Mouse (Mus musculus): Measurements from ENCODE around the gene Fhl1. TPM values are rescaled to one million over a fixed set of nuclear protein-coding genes. Genes with fewer than 3 reads are reported as not detected.

The Fhl1 gene
- polyA plus RNA-seq, 1 experiment: 20.6 TPM

DNA sequence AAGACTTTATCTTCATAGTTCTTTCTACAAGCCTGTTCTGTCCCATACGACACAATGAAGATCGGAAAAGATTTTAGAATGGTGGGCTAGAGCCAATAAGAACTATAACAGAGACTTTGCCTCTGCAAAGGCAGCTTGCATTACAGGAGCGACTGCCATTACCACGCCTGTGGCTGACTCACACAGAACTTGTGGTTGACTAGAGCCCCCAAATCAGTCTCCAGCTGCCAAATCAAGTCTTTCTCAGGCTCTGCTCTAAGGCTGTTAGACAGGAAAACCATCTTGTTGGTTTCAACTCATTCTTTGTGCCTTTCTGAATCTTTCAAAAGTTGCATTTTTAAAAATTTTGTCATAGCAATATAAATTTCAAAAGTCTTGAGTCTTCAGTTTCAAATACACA is 33.7 kb upstream of the Fhl1 start:
- no peak for DNase-seq
- WGBS: 34% methylated on average over 4 of the region's 4 CpGs
- H3K27ac ChIP-seq (ENCODE audit: control insufficient read depth, insufficient read depth, low read length): no peak overlapping the region
- no peaks in the 10 kb centered on the region for H3K36me3 ChIP-seq (ENCODE audit: control insufficient read depth, insufficient read depth, low read length)
- H3K4me1 ChIP-seq (replicated peaks; ENCODE audit: control insufficient read depth, insufficient read depth, low read length): no peaks in the 10 kb centered on the region
- H3K4me3 ChIP-seq (ENCODE audit: control insufficient read depth, insufficient read depth, low read length): no peak overlapping the region
- H3K27me3 ChIP-seq (ENCODE audit: control insufficient read depth, insufficient read depth, low read length): no peaks in the 10 kb centered on the region
- no peak for TF ChIP-seq POLR2A (IDR thresholded peaks at IDR 0.05; ENCODE audit: control insufficient read depth, extremely low read depth, insufficient read depth, low read length, poor library complexity)
- no peak for TF ChIP-seq CTCF (IDR thresholded peaks at IDR 0.05; ENCODE audit: borderline replicate concordance, control insufficient read depth, extremely low read depth, insufficient read depth, low read length, poor library complexity)

DNA sequence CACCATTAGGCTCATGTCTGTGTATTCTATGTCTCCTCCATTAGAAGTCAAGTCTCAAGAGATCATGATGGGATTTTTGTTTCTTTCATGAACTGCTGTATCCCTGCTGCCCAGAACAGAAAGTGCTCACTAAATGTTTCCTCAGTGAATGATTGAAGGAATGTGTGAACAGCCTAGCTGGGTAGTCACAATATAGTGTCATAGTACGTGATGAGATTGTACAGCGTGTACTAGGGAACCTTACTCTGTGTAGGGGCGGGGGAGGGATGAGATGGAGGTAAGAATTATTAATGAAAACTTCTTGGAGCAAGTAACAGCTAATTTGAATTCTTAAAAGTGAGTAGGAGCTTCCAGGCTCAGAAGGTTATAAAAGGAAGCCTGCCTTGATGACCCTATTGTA is 30.3 kb upstream of the Fhl1 start:
- no peaks in the 10 kb centered on the region for H3K36me3 ChIP-seq (ENCODE audit: control insufficient read depth, insufficient read depth, low read length)
- no peaks in the 10 kb centered on the region for H3K4me1 ChIP-seq (replicated peaks; ENCODE audit: control insufficient read depth, insufficient read depth, low read length)
- no peak overlapping the region for H3K4me3 ChIP-seq (ENCODE audit: control insufficient read depth, insufficient read depth, low read length)
- no peak for TF ChIP-seq CTCF (IDR thresholded peaks at IDR 0.05; ENCODE audit: borderline replicate concordance, control insufficient read depth, extremely low read depth, insufficient read depth, low read length, poor library complexity)
- TF ChIP-seq POLR2A (IDR thresholded peaks at IDR 0.05; ENCODE audit: control insufficient read depth, extremely low read depth, insufficient read depth, low read length, poor library complexity): no peak
- H3K27me3 ChIP-seq (ENCODE audit: control insufficient read depth, insufficient read depth, low read length): no peaks in the 10 kb centered on the region
- no peak overlapping the region for H3K27ac ChIP-seq (ENCODE audit: control insufficient read depth, insufficient read depth, low read length)
- no peak for DNase-seq
- WGBS: 97% methylated on average over 3 of the region's 3 CpGs

DNA sequence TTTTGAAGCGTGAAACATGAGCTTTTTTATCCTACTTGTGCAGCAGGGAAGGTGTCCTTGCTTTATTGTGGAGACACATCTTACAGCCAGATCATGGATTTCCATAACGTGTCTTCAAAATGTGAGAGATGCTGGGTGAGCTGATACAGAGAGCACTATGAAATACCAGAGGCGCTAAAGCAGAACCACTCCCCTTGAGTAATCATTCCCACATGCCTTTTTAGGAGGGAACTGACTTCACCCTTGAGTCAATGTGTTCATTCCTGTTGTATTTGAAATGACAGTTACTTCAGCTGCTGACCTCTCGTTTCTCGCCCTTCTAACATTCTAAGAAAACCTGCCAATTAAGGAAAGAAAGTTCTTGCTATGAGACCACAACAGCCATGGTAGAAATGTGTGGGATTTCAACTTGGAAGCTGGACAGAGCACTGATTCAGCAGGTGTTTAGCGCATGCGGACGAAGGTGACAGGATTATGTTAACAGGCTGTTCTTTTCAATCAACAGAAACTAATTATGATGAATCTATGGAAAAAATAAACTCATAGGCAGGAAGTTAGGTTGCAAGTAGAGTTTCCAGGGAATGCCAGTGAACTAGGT is 27.5 kb upstream of the Fhl1 start:
- Histone ChIP-seq H3K27me3 (ENCODE audit: control insufficient read depth, insufficient read depth, low read length) (no peaks in the 10 kb centered on the region), H3K4me1 (replicated peaks; ENCODE audit: control insufficient read depth, insufficient read depth, low read length) (no peaks in the 10 kb centered on the region), H3K27ac (ENCODE audit: control insufficient read depth, insufficient read depth, low read length) (no peak overlapping the region), H3K4me3 (ENCODE audit: control insufficient read depth, insufficient read depth, low read length) (no peak overlapping the region), H3K36me3 (ENCODE audit: control insufficient read depth, insufficient read depth, low read length) (no peaks in the 10 kb centered on the region)
- 96% methylated on average over 8 of the region's 8 CpGs for WGBS
- TF ChIP-seq CTCF (IDR thresholded peaks at IDR 0.05; ENCODE audit: borderline replicate concordance, control insufficient read depth, extremely low read depth, insufficient read depth, low read length, poor library complexity): no peak
- TF ChIP-seq POLR2A (IDR thresholded peaks at IDR 0.05; ENCODE audit: control insufficient read depth, extremely low read depth, insufficient read depth, low read length, poor library complexity): no peak
- no peak for DNase-seq

DNA sequence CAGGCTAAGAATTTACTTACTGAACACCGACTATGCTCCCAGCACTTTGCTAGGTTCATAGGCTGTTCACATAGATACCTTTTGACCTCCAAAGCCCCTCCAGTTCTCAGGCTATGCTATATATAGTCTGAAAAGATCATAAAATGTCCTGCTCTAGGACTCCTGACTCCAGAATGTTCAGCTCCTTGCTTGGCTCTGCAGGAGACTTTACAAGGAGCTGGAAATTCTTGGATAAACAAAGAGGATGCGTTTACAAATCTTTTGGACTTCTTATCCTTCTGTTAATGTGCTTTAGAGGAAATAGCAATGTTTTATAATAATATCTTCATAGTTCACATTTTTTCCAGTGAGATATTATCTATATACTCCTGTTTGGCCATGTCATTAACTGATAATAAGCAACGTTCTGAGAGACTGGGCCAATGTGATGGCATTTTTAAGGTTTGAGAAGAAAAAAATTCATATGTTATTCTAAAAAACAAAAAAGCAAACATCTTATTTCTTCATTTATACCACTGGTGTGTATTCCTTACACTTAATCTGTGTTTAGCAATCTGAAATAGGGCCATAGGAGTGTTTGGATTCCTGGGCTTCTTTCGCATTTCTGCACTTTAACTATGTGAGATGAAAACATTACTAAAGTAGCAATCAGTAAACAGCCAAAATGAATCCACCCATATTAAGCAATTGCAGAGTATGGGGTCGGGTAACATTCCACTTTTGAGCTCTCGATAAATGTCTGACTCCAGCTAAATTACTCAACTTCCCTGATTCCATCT is 22.8 kb upstream of the Fhl1 start:
- Histone ChIP-seq H3K4me1 (replicated peaks; ENCODE audit: control insufficient read depth, insufficient read depth, low read length) (no peaks in the 10 kb centered on the region), H3K4me3 (ENCODE audit: control insufficient read depth, insufficient read depth, low read length) (no peak overlapping the region), H3K36me3 (ENCODE audit: control insufficient read depth, insufficient read depth, low read length) (no peaks in the 10 kb centered on the region), H3K27me3 (ENCODE audit: control insufficient read depth, insufficient read depth, low read length) (no peaks in the 10 kb centered on the region), H3K27ac (ENCODE audit: control insufficient read depth, insufficient read depth, low read length) (no peak overlapping the region)
- TF ChIP-seq POLR2A (IDR thresholded peaks at IDR 0.05; ENCODE audit: control insufficient read depth, extremely low read depth, insufficient read depth, low read length, poor library complexity): no peak
- TF ChIP-seq CTCF (IDR thresholded peaks at IDR 0.05; ENCODE audit: borderline replicate concordance, control insufficient read depth, extremely low read depth, insufficient read depth, low read length, poor library complexity): no peak
- DNase-seq: no peak
- 91% methylated on average over 6 of the region's 6 CpGs for WGBS

DNA sequence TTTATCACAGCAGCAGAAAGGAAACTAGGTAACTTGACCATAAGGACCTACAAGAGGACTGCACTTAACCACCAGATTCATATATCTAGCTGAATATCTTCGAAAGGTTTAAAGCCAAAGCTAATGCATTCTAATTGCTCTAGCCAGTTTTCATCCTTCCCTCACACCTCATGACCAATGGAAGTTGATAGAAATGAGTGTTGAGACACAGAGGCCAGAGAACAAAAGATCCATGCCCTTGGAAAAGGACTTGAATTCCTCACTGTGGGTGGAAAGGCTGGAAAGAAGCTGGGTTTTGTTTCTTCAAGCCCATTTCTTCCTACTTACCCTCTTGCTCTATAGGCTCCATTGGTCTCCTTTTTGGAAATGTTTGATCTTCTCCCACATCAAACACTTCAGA is 21.1 kb upstream of the Fhl1 start:
- Histone ChIP-seq H3K4me1 (replicated peaks; ENCODE audit: control insufficient read depth, insufficient read depth, low read length) (no peaks in the 10 kb centered on the region), H3K36me3 (ENCODE audit: control insufficient read depth, insufficient read depth, low read length) (no peaks in the 10 kb centered on the region), H3K4me3 (ENCODE audit: control insufficient read depth, insufficient read depth, low read length) (no peak overlapping the region), H3K27me3 (ENCODE audit: control insufficient read depth, insufficient read depth, low read length) (no peaks in the 10 kb centered on the region), H3K27ac (ENCODE audit: control insufficient read depth, insufficient read depth, low read length) (no peak overlapping the region)
- DNase-seq: no peak
- TF ChIP-seq POLR2A (IDR thresholded peaks at IDR 0.05; ENCODE audit: control insufficient read depth, extremely low read depth, insufficient read depth, low read length, poor library complexity): no peak
- TF ChIP-seq CTCF (IDR thresholded peaks at IDR 0.05; ENCODE audit: borderline replicate concordance, control insufficient read depth, extremely low read depth, insufficient read depth, low read length, poor library complexity): no peak
- 100% methylated on average over 1 of the region's 1 CpGs for WGBS

DNA sequence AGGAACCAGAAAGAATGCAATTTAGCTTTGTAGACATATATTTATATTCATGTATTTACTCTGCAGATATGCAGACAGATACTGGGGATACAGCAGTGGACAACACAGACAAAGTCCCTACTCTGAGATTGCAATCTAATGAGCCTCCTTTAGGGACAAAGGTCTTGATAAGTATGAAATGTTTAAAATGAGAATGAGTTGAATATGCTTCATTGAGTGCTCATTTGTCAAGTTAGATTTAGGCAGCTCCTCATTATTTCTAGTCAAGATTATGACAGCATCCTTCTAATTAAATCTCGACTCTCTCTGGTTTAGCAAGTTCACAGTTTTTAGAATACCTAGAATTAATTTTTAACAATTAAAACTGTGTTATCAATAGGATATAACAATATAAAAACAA is 18.9 kb upstream of the Fhl1 start:
- no peak overlapping the region for H3K27ac ChIP-seq (ENCODE audit: control insufficient read depth, insufficient read depth, low read length)
- 94% methylated on average over 1 of the region's 1 CpGs for WGBS
- DNase-seq: no peak
- no peaks in the 10 kb centered on the region for H3K27me3 ChIP-seq (ENCODE audit: control insufficient read depth, insufficient read depth, low read length)
- no peaks in the 10 kb centered on the region for H3K4me1 ChIP-seq (replicated peaks; ENCODE audit: control insufficient read depth, insufficient read depth, low read length)
- TF ChIP-seq CTCF (IDR thresholded peaks at IDR 0.05; ENCODE audit: borderline replicate concordance, control insufficient read depth, extremely low read depth, insufficient read depth, low read length, poor library complexity) (no peak), POLR2A (IDR thresholded peaks at IDR 0.05; ENCODE audit: control insufficient read depth, extremely low read depth, insufficient read depth, low read length, poor library complexity) (no peak)
- H3K4me3 ChIP-seq (ENCODE audit: control insufficient read depth, insufficient read depth, low read length): no peak overlapping the region
- H3K36me3 ChIP-seq (ENCODE audit: control insufficient read depth, insufficient read depth, low read length): no peaks in the 10 kb centered on the region
